Mouse (Mus musculus) G1E (cell line): ENCODE data around the gene Hdac4. TPM values are rescaled to one million over a fixed set of nuclear protein-coding genes. Genes with fewer than 3 reads are reported as not detected.

ENCODE experiments used
- ATAC-seq: 2 replicates; pipeline ENCODE4 v1.8.0; 2016; ENCODE audit warnings: mild to moderate bottlenecking; ENCODE audit not compliant: insufficient number of reproducible peaks, poor library complexity, low FRiP score, severe bottlenecking; ENCODE audit errors: extremely low read depth
- DNase-seq: peaks from one replicate; pipeline ENCODE4 v3.0.0; 2012; ENCODE audit warnings: low spot score
- H3K27me3 ChIP-seq: 2 replicates; pipeline ENCODE4 v1.6.1; 2012; ENCODE audit warnings: mild to moderate bottlenecking, low read length, inconsistent platforms; ENCODE audit not compliant: insufficient read depth
- H3K36me3 ChIP-seq: replicated peaks from 2 replicates; pipeline ENCODE3; 2012; ENCODE audit warnings: mild to moderate bottlenecking, inconsistent platforms
- H3K4me1 ChIP-seq: 2 replicates; pipeline ENCODE4 v1.6.1; 2012; ENCODE audit warnings: low read depth, low read length, inconsistent platforms, mixed read lengths; ENCODE audit not compliant: insufficient read depth
- H3K4me3 ChIP-seq: 2 replicates; pipeline ENCODE4 v1.5.1; 2012; ENCODE audit warnings: low read depth, mild to moderate bottlenecking, inconsistent platforms, low read length, moderate library complexity, mixed read lengths
- H3K9me3 ChIP-seq: replicated peaks from 2 replicates; pipeline ENCODE4 v1.6.1; 2012; ENCODE audit warnings: inconsistent platforms
- CTCF ChIP-seq: IDR thresholded peaks from 2 replicates; pipeline ENCODE4 v1.5.1; 2012; ENCODE audit warnings: low read depth, low read length, inconsistent platforms, mixed read lengths
- GATA1 ChIP-seq: IDR thresholded peaks from 2 replicates; pipeline ENCODE4 v1.6.1; 2012; ENCODE audit warnings: borderline replicate concordance, low read length, inconsistent platforms, mixed read lengths
- GATA2 ChIP-seq: IDR thresholded peaks from 2 replicates; pipeline ENCODE4 v1.6.1; 2012; ENCODE audit warnings: low read depth, low read length, inconsistent platforms, borderline replicate concordance
- POLR2AphosphoS5 ChIP-seq: IDR thresholded peaks from 2 replicates; pipeline ENCODE4 v1.6.1; 2012; ENCODE audit warnings: low read depth, low read length, inconsistent platforms; ENCODE audit not compliant: insufficient replicate concordance
- TAL1 ChIP-seq: conservative IDR thresholded peaks from 2 replicates; pipeline ENCODE4 v1.6.1; 2012; ENCODE audit warnings: low read depth, low read length, inconsistent platforms, mixed read lengths
- polyA plus RNA-seq: library from polyadenylated mRNA; stranded (reverse); fragments of >175 nt; gene quantifications from 2 replicates; pipeline ENCODE4 v1.2.3, GENCODE M21; 2012
- total RNA-seq, 2 experiments: library from RNA; stranded (forward) in 1 of 2; stranded (reverse) in 1 of 2; fragments of 200-1000 nt in 1 of 2; fragments of >200 nt in 1 of 2; fragmentation: Nextera tagmentation in 1 of 2; gene quantifications; 2 replicates each; pipeline ENCODE4 v1.2.3; 2014 to 2017

The Hdac4 gene
- total and polyA plus RNA-seq, 3 experiments = 15.0 to 27.2 (median 19.7) TPM

GRCm38 (mm10) chr1:91913850-91914249 lies 281.6 kb downstream of the Hdac4 start:
- ATAC-seq = no peak
- Histone ChIP-seq H3K4me1 (no peaks in the 10 kb centered on the region), H3K36me3 (no peaks in the 10 kb centered on the region), H3K27me3 (peaks cover 24% of the 10 kb centered on the region), H3K4me3 (no peak overlapping the region), H3K9me3 (no peaks in the 10 kb centered on the region)
- peak; percentile 71 for DNase-seq
- no peak for TF ChIP-seq TAL1
- peak; percentile 73 for TF ChIP-seq CTCF

GRCm38 (mm10) chr1:91912227-91913119 lies 283.0 kb downstream of the Hdac4 start:
- Histone ChIP-seq H3K27me3 (peaks cover 22% of the 10 kb centered on the region), H3K9me3 (no peaks in the 10 kb centered on the region), H3K4me1 (no peaks in the 10 kb centered on the region), H3K36me3 (no peaks in the 10 kb centered on the region), H3K4me3 (no peak overlapping the region)
- TF ChIP-seq CTCF (no peak), GATA2 (no peak), TAL1 (no peak), GATA1 (no peak), POLR2AphosphoS5 (no peak)
- DNase-seq (no peak), ATAC-seq (no peak)

GRCm38 (mm10) chr1:91905268-91905667 lies 290.2 kb downstream of the Hdac4 start:
- no peaks in the 10 kb centered on the region for H3K9me3 ChIP-seq
- no peaks in the 10 kb centered on the region for H3K36me3 ChIP-seq
- no peak for DNase-seq
- TF ChIP-seq TAL1 (no peak), CTCF (no peak), GATA1 (no peak), GATA2 (no peak), POLR2AphosphoS5 (no peak)
- H3K4me1 ChIP-seq = no peaks in the 10 kb centered on the region
- ATAC-seq = no peak
- H3K4me3 ChIP-seq = no peak overlapping the region
- H3K27me3 ChIP-seq = peaks cover 7% of the 10 kb centered on the region; the same call in 1 of the 2 replicates

GRCm38 (mm10) chr1:91903241-91903981 lies 292.1 kb downstream of the Hdac4 start:
- peaks cover 7% of the 10 kb centered on the region; the same call in 1 of the 2 replicates for H3K27me3 ChIP-seq
- DNase-seq = no peak

DNA sequence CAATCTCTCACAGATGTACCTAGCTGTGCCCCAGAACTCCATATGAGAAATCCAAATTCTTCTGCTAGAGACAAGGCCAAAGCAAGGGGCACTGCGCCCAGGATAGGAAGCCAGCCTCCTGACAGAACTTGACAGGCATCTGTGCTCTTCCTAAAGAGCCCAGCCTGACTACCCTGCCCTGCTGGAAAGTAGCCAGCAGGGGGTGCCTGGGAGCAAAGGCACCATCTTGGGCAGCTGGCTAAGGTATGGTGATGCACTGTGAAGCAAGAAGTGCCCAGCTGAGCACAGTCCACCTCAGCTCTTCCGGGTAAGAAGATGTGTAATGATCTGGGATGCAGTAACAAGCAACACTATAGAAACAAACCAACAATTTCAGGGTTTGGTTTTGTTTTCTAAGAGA lies 298.4 kb downstream of the Hdac4 start:
- Histone ChIP-seq H3K27me3 (peaks cover 8% of the 10 kb centered on the region; the same call in 1 of the 2 replicates), H3K9me3 (no peaks in the 10 kb centered on the region), H3K4me3 (no peak overlapping the region), H3K4me1 (no peaks in the 10 kb centered on the region), H3K36me3 (no peaks in the 10 kb centered on the region)
- no peak for ATAC-seq
- TF ChIP-seq GATA2 = no peak
- TF ChIP-seq POLR2AphosphoS5 = no peak
- TF ChIP-seq GATA1 = no peak
- no peak for TF ChIP-seq TAL1
- TF ChIP-seq CTCF = peak; percentile 30; the same call in 1 of the 2 replicates
- no peak for DNase-seq

More at GRCm38 (mm10) chr1:91903241-91903981, 292.1 kb downstream of the Hdac4 start:
- no peaks in the 10 kb centered on the region for H3K4me1 ChIP-seq
- no peak overlapping the region for H3K4me3 ChIP-seq
- TF ChIP-seq POLR2AphosphoS5 (no peak), GATA2 (no peak), GATA1 (no peak), CTCF (no peak), TAL1 (no peak)
- no peaks in the 10 kb centered on the region for H3K36me3 ChIP-seq
- ATAC-seq = no peak
- no peaks in the 10 kb centered on the region for H3K9me3 ChIP-seq

GRCm38 (mm10) chr1:91894286-91894685 lies 301.2 kb downstream of the Hdac4 start:
- DNase-seq (no peak), ATAC-seq (no peak)
- no peaks in the 10 kb centered on the region for H3K4me1 ChIP-seq
- TF ChIP-seq GATA2 = no peak
- TF ChIP-seq TAL1 = no peak
- TF ChIP-seq GATA1 = no peak
- TF ChIP-seq CTCF = no peak
- no peak for TF ChIP-seq POLR2AphosphoS5
- no peaks in the 10 kb centered on the region for H3K9me3 ChIP-seq
- H3K4me3 ChIP-seq = no peak overlapping the region
- H3K27me3 ChIP-seq = peaks cover 4% of the 10 kb centered on the region; the same call in 1 of the 2 replicates
- no peaks in the 10 kb centered on the region for H3K36me3 ChIP-seq
